Mouse (Mus musculus): ENCODE data around the gene Nfatc4. TPM values are rescaled to one million over a fixed set of nuclear protein-coding genes. Genes with fewer than 3 reads are reported as not detected.

The Nfatc4 gene
- total and polyA plus RNA-seq, 2 experiments from 2014 or later, result 6.8 to 21.9 TPM

GRCm38 (mm10) chr14:55880982-55881381, 58.0 kb downstream of the Nfatc4 start:
- TF ChIP-seq CTCF (IDR thresholded peaks at IDR 0.05; ENCODE audit: low read depth), result no peak
- no peaks in the 10 kb centered on the region for H3K9me3 ChIP-seq (ENCODE audit: low read length)
- ATAC-seq, result no peak
- H3K27ac ChIP-seq, result no peak overlapping the region
- 79% methylated on average over 8 of the region's 8 CpGs for WGBS
- no peak for DNase-seq (ENCODE audit: low spot score)
- no peak overlapping the region for H3K4me3 ChIP-seq (ENCODE audit: low read length)
- H3K9ac ChIP-seq (replicated peaks; ENCODE audit: low read length), result no peak overlapping the region
- no peak overlapping the region for H3K4me2 ChIP-seq (ENCODE audit: low read depth, low read length)
- no peaks in the 10 kb centered on the region for H3K27me3 ChIP-seq (ENCODE audit: insufficient read depth, low read length)
- H3K4me1 ChIP-seq (ENCODE audit: insufficient read depth, low read length), result no peaks in the 10 kb centered on the region
- H3K36me3 ChIP-seq (ENCODE audit: insufficient read depth, low read length), result no peaks in the 10 kb centered on the region

DNA sequence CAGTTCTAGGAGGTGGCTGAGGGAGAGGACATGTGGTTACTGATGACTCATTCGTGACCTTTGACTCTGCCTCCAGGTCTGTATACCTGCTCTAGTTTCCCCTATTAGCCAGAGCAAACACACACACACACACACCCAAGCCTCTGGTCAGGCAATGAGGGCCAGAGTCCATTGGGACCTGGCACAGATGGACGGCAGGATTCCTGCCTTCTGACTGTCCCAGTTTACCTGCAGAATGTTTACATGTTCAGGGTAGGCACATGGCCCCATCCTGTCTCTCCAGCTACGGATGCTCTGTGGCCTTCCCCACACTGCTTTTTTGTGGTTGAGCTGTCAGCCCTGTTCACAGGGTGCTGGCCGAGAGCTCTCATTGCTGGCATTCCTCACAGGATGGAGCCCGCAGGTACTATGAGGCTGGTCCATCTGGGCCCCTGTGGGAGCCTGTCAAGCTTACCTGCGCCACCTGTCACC, 59.3 kb downstream of the Nfatc4 start:
- no peaks in the 10 kb centered on the region for H3K9me3 ChIP-seq (ENCODE audit: low read length)
- 63% methylated on average over 6 of the region's 6 CpGs for WGBS
- H3K27ac ChIP-seq, result no peak overlapping the region
- H3K4me2 ChIP-seq (ENCODE audit: low read depth, low read length), result no peak overlapping the region
- ATAC-seq, result no peak
- H3K4me3 ChIP-seq (ENCODE audit: low read length), result no peak overlapping the region
- DNase-seq (ENCODE audit: low spot score), result no peak
- TF ChIP-seq CTCF (IDR thresholded peaks at IDR 0.05; ENCODE audit: low read depth), result no peak
- no peaks in the 10 kb centered on the region for H3K27me3 ChIP-seq (ENCODE audit: insufficient read depth, low read length)
- H3K4me1 ChIP-seq (ENCODE audit: insufficient read depth, low read length), result no peaks in the 10 kb centered on the region
- peaks cover 4% of the 10 kb centered on the region; the same call in 1 of the 2 replicates for H3K36me3 ChIP-seq (ENCODE audit: insufficient read depth, low read length)
- no peak overlapping the region for H3K9ac ChIP-seq (replicated peaks; ENCODE audit: low read length)

GRCm38 (mm10) chr14:55883149-55883661, 60.3 kb downstream of the Nfatc4 start:
- H3K27ac ChIP-seq, result no peak overlapping the region
- H3K4me2 ChIP-seq (ENCODE audit: low read depth, low read length), result no peak overlapping the region
- ATAC-seq (no peak), DNase-seq (ENCODE audit: low spot score) (no peak)
- TF ChIP-seq CTCF (IDR thresholded peaks at IDR 0.05; ENCODE audit: low read depth), result no peak
- H3K27me3 ChIP-seq (ENCODE audit: insufficient read depth, low read length), result no peaks in the 10 kb centered on the region
- H3K9me3 ChIP-seq (ENCODE audit: low read length), result no peaks in the 10 kb centered on the region
- H3K9ac ChIP-seq (replicated peaks; ENCODE audit: low read length), result no peak overlapping the region
- H3K4me3 ChIP-seq (ENCODE audit: low read length), result no peak overlapping the region
- no peaks in the 10 kb centered on the region for H3K4me1 ChIP-seq (ENCODE audit: insufficient read depth, low read length)
- H3K36me3 ChIP-seq (ENCODE audit: insufficient read depth, low read length), result peaks cover 13% of the 10 kb centered on the region; the same call in 1 of the 2 replicates
- WGBS, result 93% methylated on average over 13 of the region's 13 CpGs

Other genes with a start within 250 kb of the Nfatc4 start
Only the 30 nearest of the 34 such genes appear.
- gene Psme2, start 232.0 kb upstream of the Nfatc4 start, total RNA-seq (2014; rRNA removed), result 51.9 and 57.6 TPM in 2 replicates
- gene Psme2, start 232.0 kb upstream of the Nfatc4 start, polyA plus RNA-seq (2015; fragmentation: Nextera tagmentation; extraction: Ambion mirVana), result 163 and 208 TPM in 2 replicates
- gene Rnf31, start 231.4 kb upstream of the Nfatc4 start, total RNA-seq (2014; rRNA removed), result 23.6 and 25.5 TPM in 2 replicates
- 21.0 and 21.2 TPM in 2 replicates for gene Rnf31, start 231.4 kb upstream of the Nfatc4 start, polyA plus RNA-seq (2015; fragmentation: Nextera tagmentation; extraction: Ambion mirVana)
- 14.8 and 18.4 TPM in 2 replicates for gene Irf9, start 219.6 kb upstream of the Nfatc4 start, total RNA-seq (2014; rRNA removed)
- 7.3 and 10.1 TPM in 2 replicates for gene Irf9, start 219.6 kb upstream of the Nfatc4 start, polyA plus RNA-seq (2015; fragmentation: Nextera tagmentation; extraction: Ambion mirVana)
- gene Rec8, start 205.1 kb upstream of the Nfatc4 start, total RNA-seq (2014; rRNA removed), result 11.6 and 12.8 TPM in 2 replicates
- 12.2 and 14.1 TPM in 2 replicates for gene Rec8, start 205.1 kb upstream of the Nfatc4 start, polyA plus RNA-seq (2015; fragmentation: Nextera tagmentation; extraction: Ambion mirVana)
- gene Ipo4, start 187.2 kb upstream of the Nfatc4 start, total RNA-seq (2014; rRNA removed), result 120 and 132 TPM in 2 replicates
- gene Ipo4, start 187.2 kb upstream of the Nfatc4 start, polyA plus RNA-seq (2015; fragmentation: Nextera tagmentation; extraction: Ambion mirVana), result 92.5 and 106 TPM in 2 replicates
- gene Gm49378, start 185.2 kb upstream of the Nfatc4 start, total RNA-seq (2014; rRNA removed), result 2.8 and 7.9 TPM in 2 replicates
- gene Gm49378, start 185.2 kb upstream of the Nfatc4 start, polyA plus RNA-seq (2015; fragmentation: Nextera tagmentation; extraction: Ambion mirVana), result 1.0 and 1.4 TPM in 2 replicates
- 55.3 and 59.3 TPM in 2 replicates for gene Tm9sf1, start 179.3 kb upstream of the Nfatc4 start, total RNA-seq (2014; rRNA removed)
- 59.7 and 62.8 TPM in 2 replicates for gene Tm9sf1, start 179.3 kb upstream of the Nfatc4 start, polyA plus RNA-seq (2015; fragmentation: Nextera tagmentation; extraction: Ambion mirVana)
- 0.32 and 1.3 TPM in 2 replicates for gene Tssk4, start 173.0 kb upstream of the Nfatc4 start, total RNA-seq (2014; rRNA removed)
- 0.24 and 0.28 TPM in 2 replicates for gene Tssk4, start 173.0 kb upstream of the Nfatc4 start, polyA plus RNA-seq (2015; fragmentation: Nextera tagmentation; extraction: Ambion mirVana)
- 40.6 and 45.1 TPM in 2 replicates for gene Mdp1, start 162.6 kb upstream of the Nfatc4 start, total RNA-seq (2014; rRNA removed)
- 70.6 and 70.8 TPM in 2 replicates for gene Mdp1, start 162.6 kb upstream of the Nfatc4 start, polyA plus RNA-seq (2015; fragmentation: Nextera tagmentation; extraction: Ambion mirVana)
- 17.5 and 24.3 TPM in 2 replicates for gene Gmpr2, start 151.2 kb upstream of the Nfatc4 start, total RNA-seq (2014; rRNA removed)
- gene Gmpr2, start 151.2 kb upstream of the Nfatc4 start, polyA plus RNA-seq (2015; fragmentation: Nextera tagmentation; extraction: Ambion mirVana), result 36.9 and 37.6 TPM in 2 replicates
- 128 and 143 TPM in 2 replicates for gene Nedd8, start 151.0 kb upstream of the Nfatc4 start, total RNA-seq (2014; rRNA removed)
- gene Nedd8, start 151.0 kb upstream of the Nfatc4 start, polyA plus RNA-seq (2015; fragmentation: Nextera tagmentation; extraction: Ambion mirVana), result 629 TPM in 2 replicates
- gene Tinf2, start 141.3 kb upstream of the Nfatc4 start, total RNA-seq (2014; rRNA removed), result 18.7 and 21.9 TPM in 2 replicates
- gene Tinf2, start 141.3 kb upstream of the Nfatc4 start, polyA plus RNA-seq (2015; fragmentation: Nextera tagmentation; extraction: Ambion mirVana), result 23.8 and 27.3 TPM in 2 replicates
- gene Tgm1, start 109.2 kb upstream of the Nfatc4 start, total RNA-seq (2014; rRNA removed), result 0.10 and 0.11 TPM in 2 replicates
- gene Tgm1, start 109.2 kb upstream of the Nfatc4 start, polyA plus RNA-seq (2015; fragmentation: Nextera tagmentation; extraction: Ambion mirVana), result 0.06 and 0.16 TPM in 2 replicates
- gene Rabggta, start 100.9 kb upstream of the Nfatc4 start, total RNA-seq (2014; rRNA removed), result 78.7 and 83.8 TPM in 2 replicates
- 50.4 and 51.9 TPM in 2 replicates for gene Rabggta, start 100.9 kb upstream of the Nfatc4 start, polyA plus RNA-seq (2015; fragmentation: Nextera tagmentation; extraction: Ambion mirVana)
- 62.0 and 69.2 TPM in 2 replicates for gene Dhrs1, start 77.5 kb upstream of the Nfatc4 start, total RNA-seq (2014; rRNA removed)
- 86.0 and 88.3 TPM in 2 replicates for gene Dhrs1, start 77.5 kb upstream of the Nfatc4 start, polyA plus RNA-seq (2015; fragmentation: Nextera tagmentation; extraction: Ambion mirVana)
- gene Nop9, start 77.5 kb upstream of the Nfatc4 start, total RNA-seq (2014; rRNA removed), result 19.9 and 28.9 TPM in 2 replicates
- gene Nop9, start 77.5 kb upstream of the Nfatc4 start, polyA plus RNA-seq (2015; fragmentation: Nextera tagmentation; extraction: Ambion mirVana), result 23.0 and 23.5 TPM in 2 replicates
- gene Cideb, start 64.7 kb upstream of the Nfatc4 start, total RNA-seq (2014; rRNA removed), result 1.9 TPM in 1 of 2 replicates, not detected in the other
- gene Cideb, start 64.7 kb upstream of the Nfatc4 start, polyA plus RNA-seq (2015; fragmentation: Nextera tagmentation; extraction: Ambion mirVana), result 0.75 and 0.81 TPM in 2 replicates
- 0.16 and 0.32 TPM in 2 replicates for gene Ltb4r2, start 61.7 kb upstream of the Nfatc4 start, total RNA-seq (2014; rRNA removed)
- 0.69 and 0.78 TPM in 2 replicates for gene Ltb4r2, start 61.7 kb upstream of the Nfatc4 start, polyA plus RNA-seq (2015; fragmentation: Nextera tagmentation; extraction: Ambion mirVana)
- 0.43 and 0.52 TPM in 2 replicates for gene Ltb4r1, start 57.2 kb upstream of the Nfatc4 start, total RNA-seq (2014; rRNA removed)
- 0.64 and 0.71 TPM in 2 replicates for gene Ltb4r1, start 57.2 kb upstream of the Nfatc4 start, polyA plus RNA-seq (2015; fragmentation: Nextera tagmentation; extraction: Ambion mirVana)
- 5.6 and 5.8 TPM in 2 replicates for gene Adcy4, start 39.0 kb upstream of the Nfatc4 start, total RNA-seq (2014; rRNA removed)
- gene Adcy4, start 39.0 kb upstream of the Nfatc4 start, polyA plus RNA-seq (2015; fragmentation: Nextera tagmentation; extraction: Ambion mirVana), result 1.7 and 2.8 TPM in 2 replicates
- gene Ripk3, start 34.3 kb upstream of the Nfatc4 start, total RNA-seq (2014; rRNA removed), result 0.42 and 1.7 TPM in 2 replicates
- gene Ripk3, start 34.3 kb upstream of the Nfatc4 start, polyA plus RNA-seq (2015; fragmentation: Nextera tagmentation; extraction: Ambion mirVana), result 1.7 and 2.0 TPM in 2 replicates
- 33.6 and 39.3 TPM in 2 replicates for gene Nynrin, start 30.9 kb downstream of the Nfatc4 start, total RNA-seq (2014; rRNA removed)
- 5.1 and 6.4 TPM in 2 replicates for gene Nynrin, start 30.9 kb downstream of the Nfatc4 start, polyA plus RNA-seq (2015; fragmentation: Nextera tagmentation; extraction: Ambion mirVana)
- 2.1 and 5.0 TPM in 2 replicates for gene Cbln3, start 61.2 kb downstream of the Nfatc4 start, total RNA-seq (2014; rRNA removed)
- 0.67 and 0.68 TPM in 2 replicates for gene Cbln3, start 61.2 kb downstream of the Nfatc4 start, polyA plus RNA-seq (2015; fragmentation: Nextera tagmentation; extraction: Ambion mirVana)
- 15.1 and 17.9 TPM in 2 replicates for gene Khnyn, start 61.8 kb downstream of the Nfatc4 start, total RNA-seq (2014; rRNA removed)
- 7.0 and 7.1 TPM in 2 replicates for gene Khnyn, start 61.8 kb downstream of the Nfatc4 start, polyA plus RNA-seq (2015; fragmentation: Nextera tagmentation; extraction: Ambion mirVana)
- 120 and 138 TPM in 2 replicates for gene Sdr39u1, start 77.1 kb downstream of the Nfatc4 start, total RNA-seq (2014; rRNA removed)
- gene Sdr39u1, start 77.1 kb downstream of the Nfatc4 start, polyA plus RNA-seq (2015; fragmentation: Nextera tagmentation; extraction: Ambion mirVana), result 134 and 136 TPM in 2 replicates
- 0.21 and 1.6 TPM in 2 replicates for gene Cma1, start 121.5 kb downstream of the Nfatc4 start, total RNA-seq (2014; rRNA removed)
- gene Cma1, start 121.5 kb downstream of the Nfatc4 start, polyA plus RNA-seq (2015; fragmentation: Nextera tagmentation; extraction: Ambion mirVana), result 0.88 and 1.3 TPM in 2 replicates
- not detected in 2 replicates for gene Cma2, start 127.8 kb downstream of the Nfatc4 start, total RNA-seq (2014; rRNA removed)
- gene Cma2, start 127.8 kb downstream of the Nfatc4 start, polyA plus RNA-seq (2015; fragmentation: Nextera tagmentation; extraction: Ambion mirVana), result not detected in 2 replicates
- not detected in 2 replicates for gene Mcpt1, start 194.8 kb downstream of the Nfatc4 start, total RNA-seq (2014; rRNA removed)
- not detected in 2 replicates for gene Mcpt1, start 194.8 kb downstream of the Nfatc4 start, polyA plus RNA-seq (2015; fragmentation: Nextera tagmentation; extraction: Ambion mirVana)
- not detected in 2 replicates for gene Mcpt9, start 207.4 kb downstream of the Nfatc4 start, total RNA-seq (2014; rRNA removed)
- gene Mcpt9, start 207.4 kb downstream of the Nfatc4 start, polyA plus RNA-seq (2015; fragmentation: Nextera tagmentation; extraction: Ambion mirVana), result not detected in 2 replicates
- not detected in 2 replicates for gene Mcpt2, start 218.9 kb downstream of the Nfatc4 start, total RNA-seq (2014; rRNA removed)
- gene Mcpt2, start 218.9 kb downstream of the Nfatc4 start, polyA plus RNA-seq (2015; fragmentation: Nextera tagmentation; extraction: Ambion mirVana), result not detected in 2 replicates

Data from hindbrain, postnatal 0 days (tissue).